Mouse (Mus musculus) forebrain, embryonic 16.5 days (tissue): ENCODE data around the gene Grap2. TPM values are rescaled to one million over a fixed set of nuclear protein-coding genes. Genes with fewer than 3 reads are reported as not detected.

Source experiments
- ATAC-seq: fragments of 200-750 bp; cut with Nextera tagmentation; 2 replicates; pipeline ENCODE4 v1.8.0; 2017; ENCODE audit warnings: mild to moderate bottlenecking, moderate library complexity
- H3K27ac ChIP-seq: fragments of 300-500 bp; sonication (generic); 2 replicates; pipeline ENCODE4 v1.5.1; 2014; ENCODE audit warnings: low read length, control low read depth
- H3K27me3 ChIP-seq: fragments of 300-500 bp; sonication (generic); replicated peaks from 2 replicates; pipeline ENCODE4 v1.6.1; 2014; ENCODE audit warnings: low read length; ENCODE audit not compliant: control insufficient read depth, insufficient read depth
- H3K36me3 ChIP-seq: fragments of 300-500 bp; sonication (generic); 2 replicates; pipeline ENCODE4 v1.6.1; 2014; ENCODE audit not compliant: control insufficient read depth, insufficient read depth
- H3K4me1 ChIP-seq: fragments of 300-500 bp; sonication (generic); replicated peaks from 2 replicates; pipeline ENCODE4 v1.6.1; 2014; ENCODE audit warnings: low read length; ENCODE audit not compliant: control insufficient read depth, insufficient read depth
- H3K4me2 ChIP-seq: fragments of 300-500 bp; sonication (generic); 2 replicates; pipeline ENCODE4 v1.6.1; 2014; ENCODE audit warnings: mild to moderate bottlenecking, low read length, control low read depth
- H3K4me3 ChIP-seq: fragments of 300-500 bp; sonication (generic); replicated peaks from 2 replicates; pipeline ENCODE4 v1.5.1; 2014; ENCODE audit warnings: mild to moderate bottlenecking, low read length, control low read depth
- H3K9ac ChIP-seq: fragments of 300-500 bp; sonication (generic); replicated peaks from 2 replicates; pipeline ENCODE4 v1.6.1; 2014; ENCODE audit warnings: low read depth, low read length, control low read depth
- H3K9me3 ChIP-seq: fragments of 300-500 bp; sonication (generic); 2 replicates; pipeline ENCODE4 v1.6.1; 2016; ENCODE audit warnings: low read length; ENCODE audit not compliant: control insufficient read depth
- WGBS: fragments of 180-500 bp; shearing (Covaris S2); extraction: QIAGEN DNeasy Blood & Tissue Kit; methylation state at CpG from one replicate; pipeline ENCODE4 v1.1.7; 2014; 5-methylcytosine and 5-hydroxymethylcytosine counted together
- polyA plus RNA-seq: library from polyadenylated mRNA; unstranded; fragments of >200 nt; fragmentation: Nextera tagmentation; extraction: Ambion mirVana; gene quantifications from 2 replicates; pipeline ENCODE4 v1.2.1, GENCODE M21; 2015

The Grap2 gene
- polyA plus RNA-seq, 1 experiment from 2014 or later: not detected

- no peak overlapping the region for H3K4me2 ChIP-seq
- no peaks in the 10 kb centered on the region for H3K9me3 ChIP-seq
- no peak overlapping the region for H3K4me3 ChIP-seq
- no peak overlapping the region for H3K27ac ChIP-seq
- no peaks in the 10 kb centered on the region for H3K27me3 ChIP-seq
- H3K4me1 ChIP-seq: no peaks in the 10 kb centered on the region
- H3K36me3 ChIP-seq: no peaks in the 10 kb centered on the region
- ATAC-seq: no peak
- 94% methylated on average over 6 of the region's 6 CpGs for WGBS
- H3K9ac ChIP-seq: no peak overlapping the region
Measured at GRCm38 (mm10) chr15:80563634-80564208, 8.7 kb upstream of the Grap2 start.

- no peak within 1 kb of the TSS for H3K4me3 ChIP-seq
- no peak within 1 kb of the TSS for H3K27ac ChIP-seq
- no peaks in the 10 kb centered on the region for H3K4me1 ChIP-seq
- 78% methylated on average over 19 of the region's 19 CpGs for WGBS
- ATAC-seq: no peak
- no peaks in the 10 kb centered on the region for H3K36me3 ChIP-seq
- no peaks in the 10 kb centered on the region for H3K9me3 ChIP-seq
- H3K9ac ChIP-seq: no peak within 1 kb of the TSS
- no peak within 1 kb of the TSS for H3K4me2 ChIP-seq
- no peaks in the 10 kb centered on the region for H3K27me3 ChIP-seq
Measured at GRCm38 (mm10) chr15:80565106-80565665, 7.2 kb upstream of the Grap2 start, which contains the start of gene Enthd1. Gene Enthd1, minus strand, starts transcription at chr15:80565156.

DNA sequence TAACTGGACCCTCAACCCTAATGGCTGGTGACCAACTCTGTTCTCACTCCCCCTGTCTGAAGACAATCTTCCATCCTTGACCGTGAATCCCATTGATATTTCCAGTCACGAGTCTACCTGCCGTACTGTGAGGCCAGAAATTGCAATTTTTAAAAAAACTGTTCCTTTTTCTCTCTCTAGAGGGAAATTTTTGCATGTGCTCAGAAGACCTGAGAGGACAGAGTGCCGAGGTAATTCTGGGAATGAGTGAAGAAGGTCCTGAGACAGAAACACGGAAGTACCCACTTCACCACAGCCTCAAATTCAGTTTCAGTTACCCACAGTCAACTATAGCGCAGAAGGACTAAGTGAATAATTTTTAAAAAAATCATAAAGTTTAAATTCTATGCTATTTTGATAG, 5.7 kb upstream of the Grap2 start:
- H3K27me3 ChIP-seq: no peaks in the 10 kb centered on the region
- ATAC-seq: no peak
- no peak overlapping the region for H3K27ac ChIP-seq
- 94% methylated on average over 6 of the region's 6 CpGs for WGBS
- no peak overlapping the region for H3K9ac ChIP-seq
- H3K4me1 ChIP-seq: no peaks in the 10 kb centered on the region
- H3K36me3 ChIP-seq: no peaks in the 10 kb centered on the region
- H3K9me3 ChIP-seq: no peaks in the 10 kb centered on the region
- H3K4me2 ChIP-seq: no peak overlapping the region
- H3K4me3 ChIP-seq: no peak overlapping the region

DNA sequence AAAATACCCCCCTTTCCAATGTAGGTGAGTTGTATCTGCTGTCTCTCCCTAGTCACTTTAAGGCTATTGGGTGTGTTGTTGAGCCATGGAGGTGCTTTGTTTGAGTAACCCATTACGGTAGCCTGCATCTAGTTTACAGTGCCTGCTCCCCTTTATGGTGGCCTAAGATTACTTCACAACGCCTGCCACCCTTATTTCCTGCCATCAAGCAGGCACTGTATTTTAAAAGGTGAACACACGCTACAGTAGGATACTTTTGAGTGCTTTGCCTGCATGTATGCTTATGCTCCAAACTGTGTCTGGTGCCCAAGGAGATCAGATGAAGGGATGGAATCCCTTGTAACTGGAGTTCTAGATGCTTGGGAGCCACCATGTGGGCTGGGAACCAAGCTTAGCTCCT, 5.3 kb upstream of the Grap2 start:
- Histone ChIP-seq H3K27ac (no peak overlapping the region), H3K4me3 (no peak overlapping the region), H3K9ac (no peak overlapping the region), H3K4me1 (no peaks in the 10 kb centered on the region), H3K36me3 (no peaks in the 10 kb centered on the region), H3K27me3 (no peaks in the 10 kb centered on the region), H3K9me3 (no peaks in the 10 kb centered on the region), H3K4me2 (no peak overlapping the region)
- 84% methylated on average over 3 of the region's 3 CpGs for WGBS
- no peak for ATAC-seq

- WGBS: 63% methylated on average over 4 of the region's 4 CpGs
- H3K4me2 ChIP-seq: no peak overlapping the region
- no peak overlapping the region for H3K9ac ChIP-seq
- no peaks in the 10 kb centered on the region for H3K27me3 ChIP-seq
- H3K4me1 ChIP-seq: no peaks in the 10 kb centered on the region
- no peaks in the 10 kb centered on the region for H3K9me3 ChIP-seq
- no peaks in the 10 kb centered on the region for H3K36me3 ChIP-seq
- no peak overlapping the region for H3K4me3 ChIP-seq
- ATAC-seq: no peak
- H3K27ac ChIP-seq: no peak overlapping the region
Measured at GRCm38 (mm10) chr15:80567731-80568130, 4.7 kb upstream of the Grap2 start.

DNA sequence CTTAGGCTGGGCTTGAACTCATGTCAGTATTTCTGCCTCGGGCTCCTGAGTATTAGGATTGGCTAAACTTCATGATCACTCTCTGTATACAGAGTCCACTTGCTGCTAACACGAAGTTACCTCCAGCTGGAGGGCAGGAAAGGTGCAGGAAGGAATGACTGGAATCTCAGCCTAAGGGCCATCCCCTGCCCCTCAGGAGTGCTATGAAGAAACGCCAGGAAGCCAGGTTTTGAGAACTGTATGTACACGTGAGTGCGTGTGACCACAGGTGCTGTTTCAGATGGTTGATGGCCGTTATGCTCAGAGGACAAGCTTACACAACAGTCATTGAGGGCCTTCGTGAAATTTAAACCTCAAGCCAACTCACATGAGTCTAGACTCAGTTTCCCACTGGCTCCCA, 3.2 kb upstream of the Grap2 start:
- WGBS: 87% methylated on average over 7 of the region's 7 CpGs
- H3K27ac ChIP-seq: no peak overlapping the region
- H3K36me3 ChIP-seq: no peaks in the 10 kb centered on the region
- no peak overlapping the region for H3K4me3 ChIP-seq
- H3K4me1 ChIP-seq: no peaks in the 10 kb centered on the region
- no peak overlapping the region for H3K4me2 ChIP-seq
- no peaks in the 10 kb centered on the region for H3K9me3 ChIP-seq
- no peak overlapping the region for H3K9ac ChIP-seq
- H3K27me3 ChIP-seq: no peaks in the 10 kb centered on the region
- no peak for ATAC-seq

DNA sequence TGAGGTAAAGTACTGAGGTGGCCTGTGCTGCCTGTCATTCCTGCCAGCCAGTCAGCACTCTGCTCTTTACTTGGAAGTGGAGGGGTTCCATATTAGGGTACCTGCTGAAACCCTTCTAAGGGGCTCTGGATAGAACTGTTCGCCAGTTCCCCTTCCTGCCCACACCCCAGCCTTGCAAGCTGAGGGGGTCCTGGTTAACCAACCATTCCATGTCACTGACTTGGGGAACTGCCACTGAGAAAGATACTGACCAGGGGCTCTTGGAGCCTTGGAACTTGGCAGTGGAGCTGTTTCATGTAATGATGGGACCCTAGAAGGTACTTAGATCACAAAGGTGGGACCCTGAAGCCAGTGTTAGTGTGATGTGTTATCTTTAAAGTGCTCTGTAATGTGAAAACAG, 2.2 kb upstream of the Grap2 start:
- 100% methylated on average over 1 of the region's 1 CpGs for WGBS
- Histone ChIP-seq H3K4me3 (no peak overlapping the region), H3K9ac (no peak overlapping the region), H3K27ac (no peak overlapping the region), H3K4me2 (no peak overlapping the region), H3K9me3 (no peaks in the 10 kb centered on the region), H3K36me3 (no peaks in the 10 kb centered on the region), H3K27me3 (no peaks in the 10 kb centered on the region), H3K4me1 (0 out of 2 replicates have a peak, but pooled peaks cover 2% of the 10 kb centered on the region)
- no peak for ATAC-seq

DNA sequence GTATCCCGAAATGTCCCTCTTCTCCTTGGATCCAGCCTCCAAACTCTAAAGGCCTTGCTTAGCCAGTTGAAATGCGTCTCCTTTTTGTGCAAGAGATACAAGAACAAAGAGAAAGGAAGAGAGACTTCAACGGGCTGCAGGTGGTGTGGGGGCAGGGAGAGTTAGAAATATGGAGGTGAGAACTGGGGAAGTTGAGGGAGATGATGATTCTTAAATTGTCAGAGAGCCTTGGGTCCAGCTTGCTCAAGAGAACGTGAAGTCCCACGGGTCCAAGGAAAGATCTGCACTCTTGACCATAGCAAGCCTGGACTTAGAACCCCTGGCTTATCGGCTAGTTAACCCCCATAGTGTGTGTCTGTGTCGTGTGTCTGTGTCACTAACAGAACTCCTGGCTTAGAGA, 783 bp upstream of the Grap2 start:
- no peak overlapping the region for H3K4me3 ChIP-seq
- no peak overlapping the region for H3K9ac ChIP-seq
- 75% methylated on average over 7 of the region's 7 CpGs for WGBS
- no peak overlapping the region for H3K4me2 ChIP-seq
- no peak overlapping the region for H3K27ac ChIP-seq
- H3K27me3 ChIP-seq: no peaks in the 10 kb centered on the region
- no peaks in the 10 kb centered on the region for H3K36me3 ChIP-seq
- peaks cover 10% of the 10 kb centered on the region for H3K4me1 ChIP-seq
- ATAC-seq: no peak
- no peaks in the 10 kb centered on the region for H3K9me3 ChIP-seq

DNA sequence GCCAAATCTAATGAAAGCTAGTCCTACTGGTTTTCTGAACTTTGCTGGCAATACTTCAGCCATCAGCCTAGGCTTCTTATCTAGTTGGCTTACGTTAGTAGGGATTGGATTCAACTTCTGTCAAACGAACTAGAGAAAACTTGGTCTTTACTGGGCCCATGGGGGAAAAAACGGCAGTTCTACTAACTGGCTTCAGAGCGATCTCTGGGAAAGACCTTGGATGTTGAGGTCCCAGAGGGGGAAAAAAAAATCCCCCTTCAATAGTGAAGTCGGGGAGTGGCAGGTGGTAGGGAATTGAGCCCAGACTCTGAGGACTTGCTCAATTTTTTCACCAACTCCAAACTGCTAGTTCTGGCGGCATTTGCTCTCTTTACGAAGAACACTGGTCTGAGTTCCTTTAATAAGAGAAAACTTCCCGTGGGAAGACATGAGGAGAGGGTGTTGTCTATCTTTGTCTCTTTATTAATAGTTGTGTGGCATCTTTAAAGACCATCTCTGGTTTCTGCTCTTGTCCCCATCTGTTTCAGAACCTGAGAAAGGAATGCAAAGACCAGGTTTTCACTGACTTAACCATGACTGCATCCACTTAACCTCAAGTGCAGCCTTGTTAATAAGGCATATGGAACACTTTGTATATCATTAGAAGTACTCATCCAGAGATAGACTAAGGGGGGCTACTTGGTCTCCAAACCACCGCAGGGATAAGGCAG, 572 bp downstream of the Grap2 start:
- H3K36me3 ChIP-seq: no peaks in the 10 kb centered on the region
- no peak overlapping the region for H3K9ac ChIP-seq
- H3K9me3 ChIP-seq: no peaks in the 10 kb centered on the region
- no peaks in the 10 kb centered on the region for H3K27me3 ChIP-seq
- no peak overlapping the region for H3K4me3 ChIP-seq
- H3K27ac ChIP-seq: no peak overlapping the region
- peaks cover 23% of the 10 kb centered on the region for H3K4me1 ChIP-seq
- H3K4me2 ChIP-seq: no peak overlapping the region
- ATAC-seq: no peak
- WGBS: 72% methylated on average over 9 of the region's 9 CpGs
